Comparison of ENCODE assay signal across 22 mouse cellular contexts in genomic region chr19:23376536-23377201, GRCm38 (mm10).
DNase-seq lines count a peak whose midpoint lies in the region; ATAC-seq and TF ChIP-seq lines count a peak whose summit lies in the region.
"Had no signal": no experiment of that assay in that cellular context is flagged by ENCODE, and none has a peak within 500 bp of the region (broad histone marks: within the 10 kb centered on the region; RNA-seq: fewer than 3 reads in every experiment).

No protein-coding gene starts in this region.

- 71% methylated on average over 11 of the region's 11 CpGs for WGBS in midbrain, embryonic 10.5 days
- WGBS in midbrain, postnatal 0 days = 49% methylated on average over 11 of the region's 11 CpGs
- WGBS in hindbrain, embryonic 13.5 days = 53% methylated on average over 11 of the region's 11 CpGs
- 42% methylated on average over 11 of the region's 11 CpGs for WGBS in midbrain, embryonic 15.5 days

- no peak for TF ChIP-seq CTCF in midbrain, postnatal 0 days (IDR thresholded peaks at IDR 0.05)

- peak overlapping the region; percentile 57; the same call in 1 of the 2 replicates for H3K27ac ChIP-seq in midbrain, embryonic 10.5 days (replicated peaks)
- H3K27ac ChIP-seq in midbrain, postnatal 0 days (ENCODE audit: low read depth, low read length) = no peak overlapping the region
- peak overlapping the region; percentile 64 for H3K27ac ChIP-seq in hindbrain, embryonic 13.5 days
- peak overlapping the region; percentile 65 for H3K27ac ChIP-seq in midbrain, embryonic 15.5 days
- H3K27ac ChIP-seq: embryonic facial prominence, embryonic 15.5 days; heart, embryonic 15.5 days; kidney, postnatal 0 days; limb, embryonic 10.5 days; liver, embryonic 15.5 days; lung, embryonic 15.5 days; stomach, postnatal 0 days had no signal

- no peaks in the 10 kb centered on the region for H3K9me3 ChIP-seq in midbrain, embryonic 10.5 days (replicated peaks)
- no peaks in the 10 kb centered on the region for H3K9me3 ChIP-seq in midbrain, postnatal 0 days (ENCODE audit: low read length)
- H3K9me3 ChIP-seq in hindbrain, embryonic 13.5 days = no peaks in the 10 kb centered on the region
- no peaks in the 10 kb centered on the region for H3K9me3 ChIP-seq in midbrain, embryonic 15.5 days
- H3K9me3 ChIP-seq: embryonic facial prominence, embryonic 15.5 days; heart, embryonic 15.5 days; limb, embryonic 10.5 days; liver, embryonic 15.5 days; lung, embryonic 15.5 days had no signal

- no peaks in the 10 kb centered on the region for H3K27me3 ChIP-seq in midbrain, embryonic 10.5 days (ENCODE audit: low read depth, poor library complexity, severe bottlenecking)
- H3K27me3 ChIP-seq in midbrain, postnatal 0 days (ENCODE audit: insufficient read depth, low read length) = no peaks in the 10 kb centered on the region
- no peaks in the 10 kb centered on the region for H3K27me3 ChIP-seq in hindbrain, embryonic 13.5 days
- no peaks in the 10 kb centered on the region for H3K27me3 ChIP-seq in midbrain, embryonic 15.5 days (replicated peaks)
- H3K27me3 ChIP-seq: embryonic facial prominence, embryonic 15.5 days; heart, embryonic 15.5 days; liver, embryonic 15.5 days; lung, embryonic 15.5 days had no signal

- H3K4me3 ChIP-seq in midbrain, embryonic 10.5 days = no peak overlapping the region
- H3K4me3 ChIP-seq in midbrain, postnatal 0 days (ENCODE audit: low read depth, low read length) = no peak overlapping the region
- H3K4me3 ChIP-seq in hindbrain, embryonic 13.5 days = no peak overlapping the region
- H3K4me3 ChIP-seq in midbrain, embryonic 15.5 days = no peak overlapping the region
- H3K4me3 ChIP-seq: embryonic facial prominence, embryonic 15.5 days; heart, embryonic 15.5 days; limb, embryonic 10.5 days; liver, embryonic 15.5 days; lung, embryonic 15.5 days had no signal

- H3K36me3 ChIP-seq in midbrain, embryonic 10.5 days = no peaks in the 10 kb centered on the region
- no peaks in the 10 kb centered on the region for H3K36me3 ChIP-seq in midbrain, postnatal 0 days (ENCODE audit: insufficient read depth, low read length)
- H3K36me3 ChIP-seq in hindbrain, embryonic 13.5 days = no peaks in the 10 kb centered on the region
- no peaks in the 10 kb centered on the region for H3K36me3 ChIP-seq in midbrain, embryonic 15.5 days (replicated peaks)
- H3K36me3 ChIP-seq: embryonic facial prominence, embryonic 15.5 days; heart, embryonic 15.5 days; limb, embryonic 10.5 days; liver, embryonic 15.5 days; lung, embryonic 15.5 days had no signal

- ATAC-seq in midbrain, postnatal 0 days (ENCODE audit: low FRiP score) = no peak
- no peak for ATAC-seq in hindbrain, embryonic 13.5 days (ENCODE audit: low FRiP score)
- ATAC-seq in midbrain, embryonic 15.5 days (replicated peaks) = peak; percentile 55

- no peak overlapping the region for H3K9ac ChIP-seq in midbrain, postnatal 0 days (replicated peaks; ENCODE audit: low read length, poor library complexity, severe bottlenecking)
- H3K9ac ChIP-seq in hindbrain, embryonic 13.5 days = peak overlapping the region; percentile 5; the same call in 1 of the 2 replicates
- H3K9ac ChIP-seq in midbrain, embryonic 15.5 days = no peak overlapping the region
- H3K9ac ChIP-seq: embryonic facial prominence, embryonic 15.5 days; heart, embryonic 15.5 days; liver, embryonic 15.5 days; lung, embryonic 15.5 days had no signal

- DNase-seq in cerebellum, adult 11-12 months = peak; percentile 28
- DNase-seq in cerebellum, adult 18-20 months = no peak
- no peak for DNase-seq in midbrain, embryonic 10.5 days (ENCODE audit: low spot score)
- DNase-seq in midbrain, postnatal 0 days (ENCODE audit: low spot score) = no peak
- DNase-seq in spleen, postnatal 14 days (ENCODE audit: low spot score in 2 of 2) = no peak
- DNase-seq in right cerebral cortex, postnatal 10 days (ENCODE audit: low spot score in 2 of 2) = no peak
- DNase-seq: adrenal gland, postnatal 14 days; cerebellum, adult 9-11 months; heart, postnatal 36 days; kidney, adult 2 months; liver; lung, postnatal 4 days; right cerebral cortex, adult 18-20 months had no signal

- no peak overlapping the region for H3K4me2 ChIP-seq in midbrain, postnatal 0 days (ENCODE audit: low read depth, low read length, poor library complexity, severe bottlenecking)
- H3K4me2 ChIP-seq in hindbrain, embryonic 13.5 days = peak overlapping the region; percentile 11; the same call in 1 of the 2 replicates
- peak overlapping the region; percentile 20; the same call in 1 of the 2 replicates for H3K4me2 ChIP-seq in midbrain, embryonic 15.5 days
- H3K4me2 ChIP-seq: embryonic facial prominence, embryonic 15.5 days; heart, embryonic 15.5 days; liver, embryonic 15.5 days; lung, embryonic 15.5 days had no signal

- H3K4me1 ChIP-seq in midbrain, embryonic 10.5 days = peaks cover 5% of the 10 kb centered on the region
- no peaks in the 10 kb centered on the region for H3K4me1 ChIP-seq in midbrain, postnatal 0 days (ENCODE audit: insufficient read depth, low read length)
- H3K4me1 ChIP-seq in hindbrain, embryonic 13.5 days (replicated peaks) = peaks cover 11% of the 10 kb centered on the region
- H3K4me1 ChIP-seq in midbrain, embryonic 15.5 days = peaks cover 16% of the 10 kb centered on the region
- H3K4me1 ChIP-seq: heart, embryonic 15.5 days; liver, embryonic 15.5 days had no signal
